Mouse (Mus musculus): ENCODE data around the gene Snx4.
"Not testable (repeated sequence)": the region's sequence is repeated elsewhere in the genome, so short reads cannot be mapped to it uniquely, and the experiment has no call there.

Snx4 gene

GRCm38 (mm10) chr16:33251194-33252051, at the start of gene Snx4:
Snx4 (plus strand) TSS chr16:33251442.
- peak; percentile 97 to 98 for DNase-seq

- no peak for DNase-seq
Measured at GRCm38 (mm10) chr16:33210812-33211211, 40.4 kb upstream of the Snx4 start.

GRCm38 (mm10) chr16:33216313-33217003, 34.8 kb upstream of the Snx4 start:
- DNase-seq: no peak

- not testable (repeated sequence) for DNase-seq
Measured at GRCm38 (mm10) chr16:33217553-33218085, 33.6 kb upstream of the Snx4 start.

- DNase-seq: no peak
Measured at GRCm38 (mm10) chr16:33222482-33222881, 28.8 kb upstream of the Snx4 start.

- peak in 1 of 2 experiments; percentile 26 for DNase-seq
Measured at GRCm38 (mm10) chr16:33224381-33224780, 26.9 kb upstream of the Snx4 start.

GRCm38 (mm10) chr16:33234128-33234527, 17.1 kb upstream of the Snx4 start:
- peak; percentile 31 to 60 for DNase-seq

GRCm38 (mm10) chr16:33236151-33236550, 15.1 kb upstream of the Snx4 start:
- DNase-seq: no peak

- DNase-seq: no peak
Measured at GRCm38 (mm10) chr16:33239305-33239704, 11.9 kb upstream of the Snx4 start.

GRCm38 (mm10) chr16:33242046-33242445, 9.2 kb upstream of the Snx4 start:
- peak; percentile 35 to 46 for DNase-seq

GRCm38 (mm10) chr16:33244136-33244691, 7.0 kb upstream of the Snx4 start:
- DNase-seq: peak; percentile 14 to 22

- no peak for DNase-seq
Measured at GRCm38 (mm10) chr16:33244933-33245470, 6.2 kb upstream of the Snx4 start.

- DNase-seq: no peak
Measured at GRCm38 (mm10) chr16:33246526-33246925, 4.7 kb upstream of the Snx4 start.

GRCm38 (mm10) chr16:33247006-33247405, 4.2 kb upstream of the Snx4 start:
- DNase-seq: no peak

- DNase-seq: no peak
Measured at GRCm38 (mm10) chr16:33250651-33251120, 556 bp upstream of the Snx4 start.

- DNase-seq: no peak
Measured at GRCm38 (mm10) chr16:33255601-33256000, 4.4 kb downstream of the Snx4 start.

- DNase-seq: no peak
Measured at GRCm38 (mm10) chr16:33258530-33258929, 7.3 kb downstream of the Snx4 start.

GRCm38 (mm10) chr16:33259824-33260223, 8.6 kb downstream of the Snx4 start:
- DNase-seq: no peak

- DNase-seq: no peak
Measured at GRCm38 (mm10) chr16:33260825-33261224, 9.6 kb downstream of the Snx4 start.

- DNase-seq: peak in 1 of 2 experiments; percentile 12
Measured at GRCm38 (mm10) chr16:33261584-33262061, 10.4 kb downstream of the Snx4 start.

- no peak for DNase-seq
Measured at GRCm38 (mm10) chr16:33262096-33262495, 10.9 kb downstream of the Snx4 start.

GRCm38 (mm10) chr16:33267616-33268253, 16.5 kb downstream of the Snx4 start:
- DNase-seq: no peak

Data from kidney, postnatal 4 days (tissue).